Mouse (Mus musculus): ENCODE results near the gene Scn8a.

Gene Scn8a

DNA sequence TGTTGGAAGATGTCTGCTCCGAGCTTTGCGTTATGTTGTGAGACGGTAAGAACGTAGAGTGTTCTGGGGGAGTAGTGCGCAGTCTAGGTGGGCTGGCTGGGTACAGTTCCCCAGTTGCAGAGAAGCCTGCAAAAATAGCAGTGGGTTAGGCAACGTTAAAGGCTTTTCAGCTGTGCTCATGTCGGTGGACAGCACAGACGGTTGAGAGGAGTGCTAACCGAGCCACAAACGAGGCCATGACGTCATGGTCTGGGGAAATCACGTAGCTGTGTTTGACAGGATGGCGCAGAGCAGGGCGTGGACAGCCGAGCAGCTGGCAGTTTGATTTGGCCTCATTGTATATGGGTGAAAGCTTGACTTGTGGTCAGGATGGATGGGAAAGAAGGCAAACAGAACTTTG lies 9.4 kb downstream of the Scn8a start:
- no peak for DNase-seq (ENCODE audit: low read depth, low spot score)

DNA sequence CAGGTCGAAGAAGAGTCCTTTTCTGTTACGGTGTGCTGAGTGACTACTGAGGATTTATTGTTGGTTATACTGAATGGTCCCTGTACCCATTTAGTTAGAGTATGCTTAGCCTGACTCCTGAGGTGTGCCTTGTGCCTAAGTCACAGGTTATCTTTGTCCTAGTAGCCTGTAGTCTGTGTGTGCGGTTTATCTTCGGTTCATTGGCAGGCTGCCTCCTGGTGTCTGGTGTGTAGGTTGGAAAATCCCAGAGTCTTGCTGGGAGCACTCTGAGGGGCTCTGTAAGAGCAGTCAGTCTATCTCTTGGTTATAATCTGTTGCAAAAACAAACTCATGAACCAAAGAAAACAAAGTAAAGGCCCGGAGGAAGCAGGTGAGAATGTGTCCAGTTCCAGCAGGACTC lies 11.7 kb downstream of the Scn8a start:
- DNase-seq (ENCODE audit: low read depth, low spot score): no peak

DNA sequence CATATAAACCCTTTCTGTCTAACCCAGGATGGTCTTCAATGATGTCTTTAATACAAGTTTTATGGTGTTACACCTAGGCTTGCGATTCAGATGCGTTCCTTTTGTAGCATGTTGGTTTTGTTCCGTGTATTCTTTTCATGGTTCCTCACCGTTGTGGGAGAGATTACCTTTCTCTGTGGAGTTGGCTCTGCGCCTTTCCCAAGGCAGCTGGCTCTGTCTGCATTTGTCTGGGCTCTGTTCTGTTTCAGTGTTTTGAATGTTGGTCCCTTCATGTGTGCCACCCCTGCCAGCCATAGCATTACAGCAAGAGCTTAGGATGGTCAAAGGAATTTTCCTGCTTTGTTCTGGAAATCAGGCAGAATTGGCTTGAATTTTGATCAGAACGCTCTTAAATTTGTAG lies 14.8 kb downstream of the Scn8a start:
- DNase-seq (ENCODE audit: low read depth, low spot score): no peak

DNA sequence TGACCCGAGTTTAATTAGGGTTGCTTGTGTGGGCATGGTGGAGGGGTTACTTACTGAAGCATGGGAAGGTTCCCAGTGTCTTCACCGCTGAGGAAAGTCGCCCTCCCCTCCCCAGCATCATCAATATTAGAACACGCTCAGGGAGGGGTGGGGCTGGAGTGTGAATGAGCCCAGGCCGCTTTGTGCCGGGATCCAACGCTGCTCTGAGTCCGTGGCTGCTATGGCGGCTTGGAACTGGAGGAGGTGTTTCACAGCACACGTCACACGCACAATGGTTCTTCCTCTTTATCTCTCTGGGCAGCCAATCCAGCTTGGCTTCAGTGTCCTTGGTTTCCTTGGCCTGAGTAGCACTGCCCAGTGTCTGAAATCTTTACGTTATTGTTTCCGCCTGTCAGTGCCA lies 22.3 kb downstream of the Scn8a start:
- no peak for DNase-seq (ENCODE audit: low read depth, low spot score)

DNA sequence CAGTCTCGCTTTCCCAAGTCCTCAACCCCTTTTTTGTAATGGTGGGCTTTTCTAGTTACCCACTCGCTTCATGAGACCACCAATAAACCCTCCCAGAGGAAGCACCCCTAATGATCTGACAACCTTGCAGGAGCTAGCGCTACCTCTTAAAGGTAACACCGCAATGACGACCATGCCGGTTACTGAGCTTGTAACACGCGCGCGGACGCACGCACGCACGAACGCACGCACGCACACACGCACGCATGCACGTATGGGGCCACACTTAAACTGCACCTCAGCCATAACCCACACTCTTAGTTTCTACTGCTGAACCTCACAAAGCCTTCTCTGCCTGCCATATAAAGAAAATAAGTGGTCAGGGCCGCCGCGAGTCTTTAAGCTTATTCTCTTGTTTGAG lies 26.8 kb downstream of the Scn8a start:
- DNase-seq (ENCODE audit: low read depth, low spot score): no peak

DNA sequence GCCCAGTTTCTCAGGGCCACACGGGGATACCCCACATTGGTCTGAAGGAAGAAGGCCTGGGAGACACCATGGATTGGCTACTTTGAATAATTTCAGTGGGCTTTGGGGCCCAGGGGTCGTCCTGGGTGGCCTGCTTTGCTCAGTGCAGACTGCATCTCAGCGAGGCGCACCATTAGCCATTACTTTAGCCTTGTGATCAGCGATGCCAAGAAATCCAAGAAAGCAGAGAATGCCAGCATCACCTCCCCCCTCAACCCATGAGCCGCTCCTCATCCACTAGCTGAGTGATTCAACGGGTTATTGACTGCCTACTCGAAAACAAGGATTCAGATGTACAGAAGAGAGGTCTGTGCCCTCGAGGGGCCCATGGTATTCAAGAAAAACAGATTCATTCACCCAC lies 34.2 kb downstream of the Scn8a start:
- no peak for DNase-seq (ENCODE audit: low read depth, low spot score)

DNA sequence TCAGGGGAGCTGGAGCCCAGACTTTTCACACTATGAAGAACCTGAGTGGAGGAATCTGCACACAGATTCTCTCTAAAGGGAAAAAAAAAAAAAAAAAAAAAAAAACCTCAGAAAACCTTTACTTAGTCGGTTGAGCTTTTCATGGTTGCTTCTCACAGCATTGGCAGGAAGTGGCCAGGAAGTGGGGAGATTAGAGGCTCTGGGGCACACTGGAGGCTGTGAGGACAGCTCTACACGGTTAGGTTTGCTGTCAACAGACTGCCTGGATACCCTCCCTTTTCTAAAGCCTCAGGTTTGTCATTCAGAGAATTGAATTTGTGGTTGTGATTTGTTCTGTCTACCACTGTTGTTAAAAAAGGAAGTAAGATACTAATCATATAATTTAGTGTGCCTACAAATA lies 35.3 kb downstream of the Scn8a start:
- DNase-seq (ENCODE audit: low read depth, low spot score): no peak

DNA sequence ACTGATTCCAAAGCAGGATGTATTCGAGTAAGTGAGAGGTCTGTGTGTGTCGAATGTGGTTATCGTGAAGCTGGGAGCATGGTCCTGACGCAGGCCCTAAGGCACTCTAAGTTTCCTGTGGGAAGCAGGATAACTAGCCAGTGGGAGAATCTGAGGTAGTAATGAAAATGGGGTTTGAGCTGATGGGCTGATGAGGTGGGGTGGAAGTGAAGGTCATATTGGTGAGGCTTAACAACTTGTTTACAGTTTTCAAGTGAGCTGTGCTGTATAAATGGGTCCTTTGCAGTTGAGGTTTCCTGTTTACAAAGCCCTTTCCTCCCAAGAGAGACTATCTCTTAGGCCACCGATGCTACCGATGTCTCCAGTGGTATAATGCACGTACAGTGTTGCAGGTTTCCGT lies 36.1 kb downstream of the Scn8a start:
- DNase-seq (ENCODE audit: low read depth, low spot score): no peak

DNA sequence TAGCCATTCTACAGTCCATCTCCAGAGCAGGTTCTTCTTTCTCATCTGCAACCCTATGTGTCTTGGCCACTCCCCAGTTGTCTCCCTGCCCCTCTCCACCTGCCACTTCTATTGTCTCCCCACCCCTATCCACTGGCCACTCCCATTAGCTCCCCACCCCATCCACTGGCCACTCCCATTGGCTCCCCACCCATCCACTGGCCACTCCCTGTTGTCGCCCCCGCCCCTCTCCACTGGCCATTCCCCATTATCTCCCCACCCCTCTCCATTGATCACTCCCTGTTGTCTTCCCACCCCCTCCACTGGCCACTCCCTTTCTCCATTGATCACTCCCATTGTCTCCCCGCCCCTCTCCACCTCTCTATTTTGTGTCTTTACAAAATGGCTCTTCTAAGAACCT lies 39.2 kb downstream of the Scn8a start:
- DNase-seq (ENCODE audit: low read depth, low spot score): no peak

DNA sequence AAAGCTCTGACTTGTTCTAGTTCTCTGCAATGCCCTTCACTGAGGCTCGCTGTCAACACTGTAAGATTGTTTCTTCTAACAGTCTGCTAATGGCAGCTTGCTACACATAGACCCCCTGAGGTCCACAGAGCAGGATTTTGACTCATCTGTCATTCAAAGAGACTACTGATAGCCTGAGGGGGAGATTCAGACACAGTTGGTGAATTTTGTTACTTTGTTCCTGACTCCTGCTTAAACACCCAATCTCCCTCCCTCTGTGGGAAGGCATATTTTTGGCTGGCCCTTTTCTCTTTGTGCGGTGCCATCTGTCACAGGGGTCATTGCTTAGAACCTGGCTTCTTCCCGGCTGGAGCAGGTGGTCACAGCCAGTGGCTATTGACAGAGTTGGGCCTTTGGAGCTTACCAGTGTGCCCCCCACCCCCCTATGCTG lies 40.1 kb downstream of the Scn8a start:
- DNase-seq (ENCODE audit: low read depth, low spot score): no peak

DNA sequence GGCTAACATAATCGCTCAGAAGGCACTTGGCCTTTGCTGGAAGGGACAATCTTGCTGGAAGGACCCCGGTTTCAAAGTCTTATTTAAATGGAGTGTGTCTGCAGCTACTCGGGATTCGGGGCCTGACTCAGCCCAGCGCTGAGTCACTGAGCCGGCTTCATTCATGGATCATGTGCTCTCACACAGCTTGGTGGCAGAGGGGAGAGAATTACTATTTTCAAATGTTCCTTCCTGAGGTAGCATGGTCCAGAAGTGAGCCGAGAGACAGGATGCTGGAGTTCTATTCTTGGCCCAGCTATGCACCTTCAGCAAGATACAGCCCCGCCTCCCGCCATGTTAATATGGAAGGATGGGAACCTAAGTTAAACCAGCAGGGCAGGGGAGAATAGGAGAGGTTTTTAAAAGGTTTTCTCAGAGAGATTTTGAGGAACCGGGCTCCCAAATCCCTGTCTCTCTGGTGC lies 40.8 kb downstream of the Scn8a start:
- DNase-seq (ENCODE audit: low read depth, low spot score): no peak

DNA sequence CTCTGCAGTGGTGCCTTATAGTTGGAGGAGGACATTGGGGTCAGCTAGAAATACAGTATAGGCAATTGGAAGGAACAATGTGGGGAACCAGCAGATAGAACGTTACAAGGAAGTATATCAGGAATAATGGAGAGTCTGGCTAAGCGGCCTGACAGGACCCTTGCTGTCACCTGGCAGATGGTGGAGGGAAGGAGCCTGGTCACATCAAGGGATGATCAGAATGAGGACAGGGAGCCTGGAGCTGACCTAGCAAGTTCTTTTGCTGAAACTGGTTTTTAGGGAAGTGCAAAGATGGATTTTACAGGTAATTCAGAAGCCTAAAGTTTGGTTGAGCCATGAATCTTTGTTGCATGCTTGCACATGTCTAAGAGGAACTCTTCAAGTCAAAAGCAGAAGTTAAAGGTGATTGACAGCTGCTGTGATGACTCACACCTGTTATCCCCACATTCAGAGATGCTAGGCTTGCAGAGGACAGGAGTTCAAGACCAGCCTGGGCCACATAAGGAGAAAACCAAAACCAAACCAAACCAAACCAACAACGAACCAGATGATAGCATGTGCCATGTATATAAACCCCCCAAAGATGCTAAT lies 43.1 kb downstream of the Scn8a start:
- DNase-seq (ENCODE audit: low read depth, low spot score): no peak

DNA sequence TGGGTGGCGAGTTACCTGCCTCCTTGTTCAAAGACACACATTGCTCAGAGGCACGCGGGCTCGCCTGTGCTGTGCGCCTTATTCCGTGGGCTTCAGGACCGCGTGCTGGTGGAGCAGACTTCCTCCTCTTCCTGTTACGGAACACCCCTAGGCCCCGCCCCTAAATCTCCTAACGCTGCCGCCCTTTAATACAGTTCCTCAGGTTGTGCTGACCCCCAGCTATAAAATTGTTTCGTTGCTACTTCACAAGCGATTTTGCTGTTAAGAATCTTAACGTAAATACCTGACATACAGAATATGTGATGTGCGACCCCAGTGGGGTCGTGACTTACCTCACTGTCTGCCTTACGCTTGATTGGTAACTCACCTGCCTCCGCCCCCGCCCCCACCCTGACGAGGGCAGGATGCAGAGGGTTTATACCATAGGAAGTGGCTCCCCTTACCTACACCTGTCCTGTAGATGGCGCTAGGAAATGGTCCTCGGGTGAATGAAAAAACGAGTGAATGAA lies 45.1 kb downstream of the Scn8a start:
- DNase-seq (ENCODE audit: low read depth, low spot score): no peak

DNA sequence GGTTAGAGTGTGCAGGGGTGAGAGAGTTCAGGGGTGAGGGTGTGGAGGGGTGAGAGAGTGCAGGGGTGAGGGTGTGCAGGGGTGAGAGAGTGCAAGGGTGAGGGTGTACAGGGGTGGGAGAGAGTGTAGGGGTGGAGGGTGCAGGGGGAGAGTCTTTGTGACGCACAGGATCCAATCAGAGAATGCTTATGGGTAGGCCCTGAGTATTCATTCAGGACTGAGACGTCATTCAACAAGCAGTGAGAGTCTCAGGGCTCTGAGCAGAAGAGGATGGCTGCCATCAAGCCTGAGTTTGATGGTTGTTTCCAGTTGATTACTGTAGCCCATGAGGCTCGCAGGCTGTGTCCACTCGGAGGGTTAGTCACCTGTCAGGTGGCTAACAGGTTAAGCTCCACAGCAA lies 48.4 kb downstream of the Scn8a start:
- DNase-seq (ENCODE audit: low read depth, low spot score): no peak

DNA sequence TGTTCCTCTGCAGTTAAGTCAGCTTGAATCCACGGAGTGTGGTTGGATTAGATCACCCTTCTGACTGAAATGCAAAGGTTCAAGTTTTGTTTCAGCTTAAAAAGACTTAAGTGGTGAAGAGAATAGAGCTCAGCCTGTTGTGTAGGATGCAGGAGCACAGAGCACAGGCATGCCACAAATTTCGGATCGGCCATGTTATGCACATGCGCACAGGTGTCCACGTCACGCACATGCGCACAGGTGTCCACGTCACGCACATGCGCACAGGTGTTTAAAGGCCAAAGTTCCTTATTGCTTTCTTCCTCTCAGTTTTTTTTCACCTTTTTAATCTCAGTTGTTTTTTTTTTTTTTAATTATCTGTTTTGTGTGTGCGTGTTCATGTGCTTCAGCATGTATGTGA lies 52.6 kb downstream of the Scn8a start:
- DNase-seq (ENCODE audit: low read depth, low spot score): no peak

DNA sequence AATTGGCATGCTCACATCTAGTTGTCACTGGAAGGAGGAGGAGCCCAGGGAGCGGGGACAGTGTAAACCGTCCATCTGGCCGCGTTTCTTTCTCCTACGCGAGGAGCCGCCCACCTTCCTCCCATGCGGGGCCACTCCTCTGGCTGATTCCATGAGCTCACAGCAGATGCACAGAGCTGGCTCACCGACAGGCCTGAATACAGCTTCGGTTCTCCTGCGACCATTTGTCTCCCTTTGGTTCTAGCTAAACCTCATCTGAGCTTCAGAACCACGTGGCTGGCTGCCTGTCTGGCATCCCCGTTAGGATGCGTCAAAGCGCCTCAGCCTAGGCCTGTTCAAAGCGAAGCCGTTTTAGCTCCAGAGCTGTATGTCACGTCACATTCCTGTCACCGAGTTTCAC lies 53.8 kb downstream of the Scn8a start:
- no peak for DNase-seq (ENCODE audit: low read depth, low spot score)

DNA sequence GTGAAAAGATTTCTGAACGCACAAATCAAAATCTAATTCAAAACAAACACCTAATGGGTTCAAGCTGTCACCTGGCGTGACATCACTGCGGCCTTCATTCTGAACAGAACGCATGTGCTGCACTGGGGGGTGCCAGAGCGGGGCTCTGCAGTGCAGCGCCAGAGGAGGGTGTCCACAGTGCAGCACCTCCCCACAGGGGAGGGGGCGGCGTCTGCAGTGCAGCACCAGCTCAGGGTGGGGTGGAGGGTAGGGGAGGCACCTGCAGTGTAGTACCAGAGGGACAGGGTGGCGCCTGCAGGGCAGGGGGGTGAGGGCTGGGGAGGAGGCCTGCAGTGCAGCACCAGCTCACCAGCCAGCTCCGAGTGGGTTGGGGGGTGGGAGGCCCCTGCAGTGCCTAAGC lies 55.3 kb downstream of the Scn8a start:
- DNase-seq (ENCODE audit: low read depth, low spot score): no peak

DNA sequence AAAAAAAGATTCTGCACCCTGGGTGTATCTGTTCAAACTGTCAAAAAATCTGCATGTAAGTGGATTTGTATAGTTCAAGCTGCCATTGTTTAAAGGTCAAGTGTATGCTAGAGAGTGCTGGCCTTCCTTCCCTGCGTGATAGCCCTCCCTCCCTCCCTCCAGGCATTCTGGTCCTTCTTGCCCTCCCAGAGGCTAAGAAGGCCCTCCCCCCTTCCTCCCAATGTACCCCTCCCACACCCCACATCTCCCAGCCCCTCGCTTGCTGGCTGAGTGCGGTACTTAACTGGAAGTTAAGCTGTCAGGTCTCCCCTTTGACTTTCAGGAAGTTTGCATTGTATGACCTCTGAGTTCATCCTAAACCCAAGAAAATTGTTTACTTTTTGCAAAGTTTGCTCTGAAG lies 60.8 kb downstream of the Scn8a start:
- no peak for DNase-seq (ENCODE audit: low read depth, low spot score)

DNA sequence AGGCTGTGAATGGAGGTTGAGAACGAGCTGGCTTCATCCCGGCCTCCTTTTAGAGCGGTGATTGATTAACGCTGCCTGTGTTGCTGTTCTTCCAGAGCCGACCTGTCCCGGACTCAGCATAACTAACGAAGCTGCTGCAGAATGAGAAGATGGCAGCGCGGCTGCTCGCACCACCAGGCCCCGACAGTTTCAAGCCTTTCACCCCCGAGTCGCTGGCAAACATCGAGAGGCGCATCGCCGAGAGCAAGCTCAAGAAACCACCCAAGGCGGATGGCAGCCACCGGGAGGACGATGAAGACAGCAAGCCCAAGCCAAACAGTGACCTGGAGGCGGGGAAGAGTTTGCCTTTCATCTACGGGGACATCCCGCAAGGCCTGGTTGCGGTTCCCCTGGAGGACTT lies 66.5 kb downstream of the Scn8a start:
- DNase-seq (ENCODE audit: low read depth, low spot score): no peak

DNA sequence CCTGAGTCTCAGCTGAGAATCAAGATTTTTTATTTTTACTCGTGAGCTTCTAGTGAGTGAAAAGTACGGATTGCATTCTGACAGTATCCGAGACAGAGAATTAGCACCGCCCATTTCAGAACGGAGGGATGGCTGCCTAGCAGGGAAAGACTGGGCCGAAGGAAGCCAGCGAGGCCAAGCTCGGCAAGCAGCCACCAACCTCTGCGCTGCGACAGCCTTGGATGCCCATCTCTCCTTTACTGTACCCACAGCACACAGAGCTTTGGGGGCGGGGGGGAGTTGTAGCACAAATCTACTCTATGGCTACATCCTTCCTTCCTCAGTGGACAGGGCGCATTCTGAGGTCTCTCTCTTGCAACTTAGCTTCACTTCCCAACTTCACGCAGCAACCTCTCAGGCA lies 78.7 kb downstream of the Scn8a start:
- DNase-seq (ENCODE audit: low read depth, low spot score): no peak

DNA sequence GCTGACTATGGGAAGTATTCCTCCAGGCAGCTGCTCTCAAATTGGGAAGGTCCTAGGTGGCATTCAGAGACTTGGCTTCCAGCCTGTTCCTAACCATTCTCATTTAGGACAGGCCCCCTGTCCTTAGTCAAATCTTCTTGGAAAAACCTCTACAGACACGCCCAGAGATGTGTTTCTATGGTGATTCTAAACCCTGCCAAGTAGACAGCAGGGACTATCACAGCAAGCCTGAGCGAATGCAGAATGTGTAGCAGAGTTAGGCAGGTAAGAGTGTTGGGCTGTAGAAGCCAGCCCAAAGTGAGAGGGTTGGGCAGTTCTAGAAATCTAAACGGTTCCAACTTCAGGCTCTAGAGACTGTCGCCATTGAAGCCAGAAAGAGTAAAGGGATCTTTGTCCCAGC lies 79.5 kb downstream of the Scn8a start:
- DNase-seq (ENCODE audit: low read depth, low spot score): no peak

DNA sequence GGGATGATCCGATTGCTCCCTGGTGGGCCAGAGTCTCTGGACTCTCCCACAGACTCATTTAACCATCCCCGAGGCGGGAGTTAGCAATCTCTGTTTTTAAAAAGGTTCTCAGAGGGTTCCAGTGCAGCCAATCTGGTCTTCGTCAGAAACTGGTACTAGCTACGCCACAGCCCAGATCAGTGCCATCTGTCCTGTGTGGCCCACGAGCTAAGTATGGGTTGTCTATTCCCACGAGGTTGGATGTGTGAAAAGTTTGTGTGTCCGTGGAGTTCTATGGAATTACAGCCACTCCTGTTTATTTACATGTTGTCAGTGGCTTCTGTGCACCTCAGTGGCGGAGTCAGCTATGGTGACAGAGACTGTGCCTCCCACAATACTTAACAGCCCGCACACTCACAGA lies 81.8 kb downstream of the Scn8a start:
- no peak for DNase-seq (ENCODE audit: low read depth, low spot score)

DNA sequence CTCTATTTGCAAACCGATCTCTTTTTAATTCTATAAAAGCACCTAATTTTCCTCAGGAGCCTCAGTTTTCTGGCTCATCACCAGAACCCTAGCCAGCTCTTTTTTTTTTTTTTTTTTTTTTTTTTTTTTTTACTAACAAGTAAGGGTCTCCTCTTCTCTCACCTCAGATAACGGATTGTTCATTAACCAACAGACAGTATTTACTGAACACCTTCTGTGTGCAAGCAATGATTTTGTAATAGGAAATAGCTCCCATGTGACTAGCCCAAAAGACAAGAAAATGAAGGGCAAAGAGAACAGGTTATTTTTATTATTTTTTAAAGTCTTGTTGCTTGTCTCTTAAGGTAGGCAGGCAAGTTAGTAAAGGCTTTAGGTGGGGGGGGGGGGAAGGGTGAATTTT lies 82.6 kb downstream of the Scn8a start:
- no peak for DNase-seq (ENCODE audit: low read depth, low spot score)

DNA sequence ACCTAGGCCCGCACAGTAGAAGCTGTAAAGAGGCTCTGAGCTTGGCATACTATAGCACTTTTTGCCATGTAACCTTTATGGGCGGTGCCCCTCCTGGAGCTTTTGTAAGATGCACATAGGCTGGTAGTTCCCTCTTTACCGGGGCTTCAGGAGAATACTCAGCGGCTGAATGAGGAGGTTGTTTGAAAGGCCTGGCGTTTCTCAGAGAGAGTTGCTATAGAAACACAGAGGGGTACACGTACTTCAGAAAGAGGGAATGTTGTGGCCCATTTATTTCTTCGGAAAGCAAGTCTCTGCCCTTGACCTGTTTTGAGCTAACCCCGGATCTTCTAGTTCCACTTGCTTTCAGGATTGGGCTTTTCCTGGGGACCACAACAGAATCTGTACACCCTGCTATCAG lies 83.2 kb downstream of the Scn8a start:
- DNase-seq (ENCODE audit: low read depth, low spot score): no peak
